Mouse (Mus musculus) T-helper 1 cell (primary cell): ENCODE data around the gene Pop7.

Experiments used
- in situ Hi-C: fragments of 300-600 bp; cut with MboI, MseI; formaldehyde crosslinking; loops from one replicate; pipeline ENCODE4 v1.15.1; 2025; ENCODE audit warnings: high pct_unique_total_duplicates

Gene Pop7

DNA sequence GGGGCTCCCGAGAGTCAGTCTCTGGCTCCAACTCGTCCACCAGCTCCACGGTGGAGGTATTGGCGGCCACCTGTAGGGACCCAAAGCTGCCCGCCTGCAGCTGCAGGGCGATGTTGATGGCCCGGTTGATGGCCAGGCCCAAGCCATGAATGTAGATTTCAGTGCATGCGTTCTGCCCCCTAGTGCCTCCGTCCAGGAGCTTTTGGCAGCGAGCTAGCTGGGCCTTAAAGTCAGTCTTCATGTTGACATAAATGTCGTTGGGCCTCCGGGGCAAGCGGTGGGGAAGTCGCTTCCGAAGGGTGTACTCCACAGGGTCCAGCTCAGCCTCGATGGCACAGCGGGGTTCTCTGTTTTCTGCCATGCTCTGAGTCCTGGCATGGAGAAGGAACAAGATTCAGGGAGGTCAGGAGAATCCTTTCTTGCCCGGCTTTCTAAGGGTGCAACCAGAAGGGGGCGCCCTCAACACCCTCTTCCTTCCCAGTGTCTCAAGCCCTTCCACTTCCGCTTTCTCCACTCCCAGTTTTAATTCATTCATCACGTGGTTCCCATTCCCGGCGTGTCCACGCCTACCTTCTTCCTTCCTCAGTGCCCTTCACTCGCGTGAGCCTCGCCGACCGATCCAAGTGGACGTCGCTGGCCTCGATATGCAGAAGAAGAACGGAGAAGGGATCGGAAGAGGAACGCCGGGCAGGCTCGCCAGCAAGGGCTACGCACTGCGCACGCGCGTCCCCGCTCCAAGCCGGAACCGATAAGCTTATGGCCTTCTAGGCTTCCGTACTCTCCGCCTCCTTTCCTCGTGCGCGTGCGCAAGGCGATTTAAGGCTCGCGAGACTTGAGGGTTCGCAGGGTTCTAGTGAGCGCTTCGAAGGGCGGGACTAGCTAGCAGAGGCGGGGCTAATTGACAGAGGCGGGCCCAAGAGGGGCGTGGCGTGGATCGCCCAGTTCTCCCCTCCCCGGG lies at the start of gene Pop7:
TSS of gene Pop7 (minus strand) at position 810 of the 958 bp plus-strand sequence.
- in situ Hi-C loops = no loop called here

GRCm38 (mm10) chr5:137551119-137551518 lies 48.8 kb upstream of the Pop7 start:
- in situ Hi-C loops = no loop called here

DNA sequence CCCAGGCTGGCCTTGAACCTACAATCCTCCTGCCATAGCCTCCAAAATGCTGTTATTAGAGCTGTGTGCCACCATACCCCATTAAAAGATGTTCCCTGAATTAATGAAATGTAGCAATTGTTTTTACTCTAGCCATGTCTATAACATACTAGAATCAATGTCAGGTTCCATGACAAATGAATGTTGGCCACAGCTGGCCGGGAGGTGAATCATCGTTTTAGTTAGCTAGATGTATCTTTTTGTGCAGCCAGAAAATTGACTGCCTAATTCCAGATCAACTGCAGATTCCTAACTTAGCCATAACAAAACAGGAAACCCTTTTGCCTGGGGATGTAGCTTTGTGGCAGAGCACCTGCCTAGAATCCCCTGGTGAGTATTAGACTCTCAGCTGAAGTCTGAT lies 47.5 kb upstream of the Pop7 start:
- in situ Hi-C loops = no loop called here

DNA sequence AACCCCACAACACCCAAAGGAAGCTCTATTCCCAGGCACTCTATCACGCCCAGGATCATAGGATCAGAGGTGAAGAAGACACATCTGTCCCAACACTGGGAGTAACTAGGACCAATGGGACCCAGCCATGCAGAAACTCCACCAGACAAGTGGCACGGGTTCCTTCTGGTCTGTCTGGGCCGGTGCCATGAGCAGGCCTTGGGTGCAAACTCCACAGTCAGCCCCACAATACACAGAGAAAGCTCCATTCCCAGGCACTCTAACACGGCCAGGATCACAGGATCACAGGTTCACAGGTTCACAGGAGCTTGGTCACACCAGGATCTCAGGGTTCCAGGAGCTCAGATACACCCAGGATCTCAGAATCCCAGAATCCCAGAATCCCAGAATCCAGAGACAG lies 43.3 kb upstream of the Pop7 start:
- in situ Hi-C loops = no loop called here

GRCm38 (mm10) chr5:137544926-137545325 lies 42.6 kb upstream of the Pop7 start:
- in situ Hi-C loops = no loop called here

- in situ Hi-C loops = no loop called here
Measured at GRCm38 (mm10) chr5:137541768-137542540, 39.6 kb upstream of the Pop7 start.

DNA sequence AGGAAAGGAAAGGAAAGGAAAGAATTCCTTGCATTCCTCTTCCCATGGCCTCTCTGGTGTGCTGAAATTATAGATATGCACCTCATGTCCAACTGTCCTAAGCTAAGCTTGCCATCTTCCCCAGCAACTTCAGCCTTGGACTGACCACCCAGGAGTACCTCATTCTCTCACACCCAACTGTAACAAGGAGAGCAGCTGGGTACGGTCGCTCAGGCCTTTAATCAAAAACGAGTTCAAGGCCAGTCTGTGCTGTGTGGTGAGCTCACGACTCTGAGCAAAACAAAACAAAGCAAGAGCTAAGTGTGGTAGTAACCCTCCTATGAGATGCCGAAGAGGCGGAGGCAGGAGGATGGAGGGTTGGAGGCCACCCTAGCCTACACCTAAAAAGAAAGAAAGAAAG lies 38.7 kb upstream of the Pop7 start:
- in situ Hi-C loops = no loop called here

DNA sequence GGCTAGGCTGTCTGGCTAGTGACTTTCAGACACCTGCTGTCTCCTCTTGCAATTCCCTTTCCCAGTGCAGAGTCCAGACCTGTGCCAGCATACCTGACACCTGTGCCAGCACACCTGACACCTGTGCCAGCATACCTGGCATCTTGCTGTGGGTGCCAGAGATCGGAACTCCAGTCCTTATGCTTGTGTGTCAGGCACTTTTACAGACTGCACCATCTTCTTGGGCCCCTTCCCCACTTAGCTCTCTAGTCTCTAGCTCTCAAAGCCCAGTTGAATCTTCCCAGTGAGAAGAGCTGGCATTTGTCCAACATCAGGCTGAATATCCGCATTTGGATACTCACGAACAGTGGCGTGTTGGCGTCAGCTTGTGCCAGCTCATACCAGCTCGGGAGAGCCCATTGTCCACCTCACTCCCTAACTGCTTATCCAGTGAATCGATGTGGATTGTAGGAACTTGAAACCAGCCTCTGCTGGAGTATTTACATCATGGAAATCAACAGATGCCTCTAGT lies 37.0 kb upstream of the Pop7 start:
- in situ Hi-C loops = loop anchor here (10.0 kb wide), 1 partner anchor 635 kb away; the partner anchor contains the start of genes Ap4m1 and Mcm7

DNA sequence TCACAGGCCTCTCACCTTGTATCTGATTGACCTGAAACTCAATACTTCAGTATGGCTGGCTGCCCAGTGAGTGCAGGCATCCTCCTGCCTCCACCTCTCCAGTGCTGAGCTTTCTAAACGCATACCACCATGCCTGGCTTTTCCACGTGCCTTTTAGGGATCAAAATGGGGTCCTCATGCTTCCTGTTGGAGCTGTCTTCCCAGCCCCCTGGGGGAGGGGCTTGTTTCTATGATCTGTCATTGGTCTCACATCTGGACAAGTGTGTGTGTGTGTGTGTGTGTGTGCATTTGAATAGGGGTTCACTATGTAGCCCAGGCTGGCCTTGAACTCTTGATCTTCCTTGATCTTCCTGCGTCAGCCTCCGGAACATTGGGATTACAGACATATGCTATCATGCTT lies 35.1 kb upstream of the Pop7 start:
- in situ Hi-C loops = loop anchor here (10.0 kb wide), 1 partner anchor 637 kb away; the partner anchor contains the start of genes Ap4m1 and Mcm7

DNA sequence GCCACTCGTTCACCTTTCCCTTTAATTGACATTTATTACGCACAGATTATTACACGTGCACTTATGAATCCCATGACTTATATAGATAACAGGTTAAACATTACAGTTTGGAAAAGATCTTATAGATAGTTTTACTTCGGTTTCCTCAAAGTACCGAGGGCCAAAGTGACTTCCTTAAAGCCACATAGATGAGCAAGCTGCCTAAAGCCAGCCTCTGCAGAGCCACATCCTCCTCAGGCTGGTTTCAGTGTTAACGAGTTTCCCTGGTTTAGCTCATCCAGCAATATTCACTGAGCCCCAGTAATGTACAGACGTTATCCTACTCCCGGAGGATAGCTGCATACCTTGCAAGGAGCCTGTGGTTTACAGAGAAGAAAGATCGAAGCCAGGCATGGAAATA lies 33.0 kb upstream of the Pop7 start:
- in situ Hi-C loops = loop anchor here (10.0 kb wide), 1 partner anchor 639 kb away; the partner anchor contains the start of genes Ap4m1 and Mcm7

DNA sequence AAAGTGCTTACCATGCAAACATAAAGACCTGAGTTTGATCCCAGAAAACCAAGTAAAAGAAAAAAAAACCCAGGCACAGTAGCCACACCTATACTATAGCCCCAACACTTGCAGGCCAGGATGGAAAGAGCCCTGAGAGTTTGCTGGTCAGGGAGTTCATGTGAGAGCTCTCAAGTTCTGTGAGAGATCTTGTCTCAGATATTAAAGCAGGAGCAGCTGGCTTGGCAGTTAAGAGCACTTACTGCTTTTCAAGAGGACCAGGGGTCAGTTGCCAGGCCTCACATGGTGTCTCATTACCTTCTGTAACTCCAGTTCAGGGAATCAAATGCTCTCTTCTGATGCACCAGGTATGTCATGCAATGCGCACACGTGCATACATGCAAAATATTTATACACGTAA lies 32.4 kb upstream of the Pop7 start:
- in situ Hi-C loops = loop anchor here (10.0 kb wide), 1 partner anchor 640 kb away; the partner anchor contains the start of genes Ap4m1 and Mcm7

- in situ Hi-C loops = loop anchor here (10.0 kb wide), 1 partner anchor 642 kb away; the partner anchor contains the start of genes Ap4m1 and Mcm7
Measured at GRCm38 (mm10) chr5:137533117-137533827, 31.0 kb upstream of the Pop7 start, which contains the start of the genes Epo and Gnb2. Epo (minus strand) TSS chr5:137533242. Gnb2 (minus strand) TSS chr5:137533510.

DNA sequence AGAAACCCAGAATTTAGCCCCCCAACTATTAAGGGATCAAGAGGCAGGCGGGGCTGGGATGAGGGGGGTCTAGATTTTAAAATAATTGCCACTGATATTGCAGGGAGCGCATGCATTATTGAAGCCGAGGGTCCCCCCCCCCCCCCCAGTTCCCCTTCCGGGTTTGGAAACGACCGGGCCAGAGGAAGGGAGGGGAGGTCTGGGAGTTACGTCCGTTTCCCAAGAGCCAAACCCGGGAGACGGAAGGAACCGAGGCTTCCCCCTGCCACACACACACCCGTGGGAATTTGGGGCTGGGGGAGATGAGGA lies 30.4 kb upstream of the Pop7 start:
- in situ Hi-C loops = loop anchor here (10.0 kb wide), 1 partner anchor 642 kb away; the partner anchor contains the start of genes Ap4m1 and Mcm7

- in situ Hi-C loops = loop anchor here (10.0 kb wide), 1 partner anchor 643 kb away; the partner anchor contains the start of genes Ap4m1 and Mcm7
Measured at GRCm38 (mm10) chr5:137532131-137532807, 30.0 kb upstream of the Pop7 start.

DNA sequence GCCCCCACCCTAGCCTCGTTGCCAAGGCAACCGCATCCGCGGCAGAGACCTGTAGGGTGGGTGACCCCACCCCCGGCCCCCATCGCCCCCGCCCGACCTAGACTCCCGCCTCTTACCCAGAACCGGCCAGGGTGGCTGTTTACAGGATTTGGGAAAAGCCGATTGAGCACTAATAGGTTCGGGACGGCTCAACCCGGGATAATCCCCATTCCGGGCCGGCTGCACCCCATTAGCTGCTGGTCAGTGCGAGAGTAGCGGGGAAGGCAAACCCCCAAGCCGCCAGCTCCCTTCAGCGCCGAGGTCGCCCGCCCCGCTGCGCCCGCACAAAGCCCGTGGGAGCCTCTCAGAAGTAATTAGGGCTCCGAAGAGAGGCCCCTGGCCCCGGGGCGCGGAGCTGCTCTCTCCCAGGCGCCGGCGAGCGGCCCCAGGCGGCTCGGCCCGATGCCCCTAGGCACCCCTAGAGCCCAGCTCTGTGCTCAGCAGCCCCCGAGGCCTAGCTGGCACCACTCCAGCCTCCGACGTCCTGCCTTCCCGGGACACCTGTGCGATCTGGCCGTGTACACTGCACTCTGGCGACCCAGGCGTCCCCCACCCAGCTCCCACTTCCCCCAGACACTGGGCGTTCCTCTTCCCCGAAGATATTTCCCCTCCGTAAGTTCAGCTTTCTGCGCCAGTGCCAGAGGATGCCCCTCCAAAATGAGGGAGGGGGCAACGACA lies 29.3 kb upstream of the Pop7 start:
- in situ Hi-C loops = loop anchor here (10.0 kb wide), 1 partner anchor 643 kb away; the partner anchor contains the start of genes Ap4m1 and Mcm7

DNA sequence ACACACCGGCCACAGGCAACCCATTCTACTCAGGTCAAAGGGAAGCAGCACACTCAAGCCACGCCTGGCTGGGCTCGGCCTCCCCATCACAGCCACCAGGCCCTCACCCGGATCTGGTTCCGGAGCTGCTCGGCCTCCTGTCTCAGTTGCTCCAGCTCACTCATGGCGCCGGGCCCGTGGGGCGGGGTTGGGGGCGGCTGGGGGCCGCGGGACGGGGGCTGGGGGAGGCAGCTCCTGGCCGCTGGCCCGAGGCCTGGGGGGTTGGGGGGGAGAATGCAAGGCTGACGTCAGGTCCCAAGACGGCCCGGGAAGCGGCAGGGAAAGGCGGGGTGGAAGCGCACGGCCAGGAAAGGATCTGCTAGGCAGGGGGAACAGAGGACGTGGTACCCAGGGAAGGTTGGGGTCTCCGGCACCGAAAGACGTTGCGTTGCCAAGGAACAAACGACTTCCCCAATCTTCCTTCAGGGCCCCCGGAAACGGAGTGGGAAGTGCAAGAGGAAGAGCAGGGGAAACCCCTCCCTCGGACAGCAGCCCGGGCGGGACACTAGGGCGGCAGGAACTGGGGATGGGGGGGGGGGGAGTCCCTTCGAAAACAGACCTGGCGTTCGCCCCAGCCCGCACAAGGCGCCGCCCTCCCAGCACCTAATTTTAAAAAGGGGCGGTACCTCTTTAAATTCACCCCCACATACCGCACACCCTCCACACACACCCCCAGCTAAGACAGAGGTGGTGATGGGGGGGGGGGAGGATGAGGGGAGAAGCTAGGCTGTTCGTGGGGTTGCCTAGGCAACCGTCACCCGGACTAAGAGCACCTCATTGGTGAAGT lies 28.5 kb upstream of the Pop7 start:
- in situ Hi-C loops = loop anchor here (10.0 kb wide), 1 partner anchor 644 kb away; the partner anchor contains the start of genes Ap4m1 and Mcm7

DNA sequence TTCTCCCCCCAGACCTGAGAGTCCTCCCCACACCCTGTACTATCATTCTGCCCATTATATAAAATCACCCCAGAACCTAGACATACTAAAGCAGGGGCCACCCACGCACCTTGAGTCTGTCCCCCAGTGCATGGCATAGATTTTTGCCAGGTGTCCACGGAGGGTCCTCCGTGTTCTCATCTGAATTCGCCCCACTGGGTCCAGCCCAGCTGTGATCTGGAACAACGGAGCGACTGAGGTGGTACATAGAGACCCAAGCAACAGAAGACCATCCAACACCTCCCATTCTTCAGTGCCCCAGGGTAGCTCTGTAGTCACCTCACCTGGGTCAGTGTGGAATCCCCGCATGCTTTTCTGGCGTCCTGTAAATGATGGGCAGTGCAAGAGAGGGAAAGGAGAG lies 27.8 kb upstream of the Pop7 start:
- in situ Hi-C loops = loop anchor here (10.0 kb wide), 1 partner anchor 645 kb away; the partner anchor contains the start of genes Ap4m1 and Mcm7

GRCm38 (mm10) chr5:137529221-137529995 lies 27.1 kb upstream of the Pop7 start:
- in situ Hi-C loops = no loop called here
